Mouse (Mus musculus): ENCODE data around the gene Trpc7. TPM values are rescaled to one million over a fixed set of nuclear protein-coding genes. Genes with fewer than 3 reads are reported as not detected.

Gene Trpc7
- polyA plus RNA-seq, 1 experiment from 2014 or later: 0.05 TPM

DNA sequence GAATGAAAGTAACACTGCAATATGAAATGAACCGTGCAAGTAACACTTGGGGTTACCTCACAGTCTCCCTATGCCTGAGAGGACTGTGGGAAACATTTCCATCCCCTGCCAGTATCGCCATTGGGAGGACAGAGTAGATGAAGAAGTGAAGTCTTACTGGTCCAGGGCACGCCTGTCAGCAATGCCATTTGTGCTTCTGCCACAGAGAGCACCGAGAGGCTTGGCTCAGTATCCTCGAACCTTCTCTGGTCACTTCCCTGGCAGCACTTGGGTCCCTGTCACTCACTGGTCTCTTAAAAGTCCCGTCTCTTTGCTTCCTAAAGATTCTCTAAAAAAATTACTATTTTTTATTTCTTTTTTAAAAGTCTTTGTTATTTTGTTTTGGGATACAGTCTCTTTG lies 155.3 kb downstream of the Trpc7 start:
- Histone ChIP-seq H3K27me3 (no peaks in the 10 kb centered on the region), H3K4me2 (replicated peaks) (no peak overlapping the region), H3K9me3 (no peaks in the 10 kb centered on the region), H3K4me1 (peaks cover 2% of the 10 kb centered on the region; the same call in 1 of the 2 replicates), H3K36me3 (peaks cover 64% of the 10 kb centered on the region), H3K27ac (no peak overlapping the region), H3K4me3 (no peak overlapping the region), H3K9ac (no peak overlapping the region)
- ATAC-seq (ENCODE audit: low FRiP score, low read depth): no peak
- WGBS: 85% methylated on average over 6 of the region's 6 CpGs

GRCm38 (mm10) chr13:56739556-56739955 lies 156.2 kb downstream of the Trpc7 start:
- H3K4me2 ChIP-seq (replicated peaks): no peak overlapping the region
- 94% methylated on average over 5 of the region's 5 CpGs for WGBS

GRCm38 (mm10) chr13:56735212-56735875 lies 160.4 kb downstream of the Trpc7 start:
- Histone ChIP-seq H3K9ac (no peak overlapping the region), H3K4me2 (replicated peaks) (no peak overlapping the region), H3K27me3 (no peaks in the 10 kb centered on the region), H3K4me3 (no peak overlapping the region), H3K9me3 (no peaks in the 10 kb centered on the region), H3K27ac (no peak overlapping the region), H3K36me3 (peaks cover 86% of the 10 kb centered on the region), H3K4me1 (no peaks in the 10 kb centered on the region)
- WGBS: 59% methylated on average over 6 of the region's 6 CpGs
- no peak for ATAC-seq (ENCODE audit: low FRiP score, low read depth)

More at GRCm38 (mm10) chr13:56739556-56739955, 156.2 kb downstream of the Trpc7 start:
- Histone ChIP-seq H3K27ac (no peak overlapping the region), H3K27me3 (no peaks in the 10 kb centered on the region), H3K4me1 (peaks cover 2% of the 10 kb centered on the region; the same call in 1 of the 2 replicates), H3K9ac (no peak overlapping the region), H3K36me3 (peaks cover 71% of the 10 kb centered on the region), H3K4me3 (no peak overlapping the region), H3K9me3 (no peaks in the 10 kb centered on the region)
- no peak for ATAC-seq (ENCODE audit: low FRiP score, low read depth)

DNA sequence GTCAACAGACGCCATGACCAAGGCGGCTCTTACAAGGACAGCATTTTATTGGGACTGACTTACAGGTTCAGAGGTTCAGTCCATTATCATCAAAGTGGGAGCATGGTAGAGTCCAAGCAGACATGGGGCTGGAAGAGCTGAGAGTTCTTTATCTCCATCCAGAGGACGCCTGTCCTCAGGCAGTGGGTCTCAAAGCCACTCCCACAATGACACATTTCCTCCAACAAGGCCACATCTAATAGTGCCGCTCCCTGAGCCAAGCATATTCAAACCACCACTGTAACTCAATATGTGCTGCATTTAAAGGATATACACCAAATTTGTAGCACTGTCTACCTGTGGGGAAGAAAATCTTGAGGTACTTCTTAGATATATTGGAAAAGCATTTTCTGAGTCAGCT lies 161.2 kb downstream of the Trpc7 start:
- H3K9ac ChIP-seq: no peak overlapping the region
- H3K9me3 ChIP-seq: no peaks in the 10 kb centered on the region
- no peak overlapping the region for H3K4me3 ChIP-seq
- 89% methylated on average over 4 of the region's 4 CpGs for WGBS
- H3K4me2 ChIP-seq (replicated peaks): no peak overlapping the region
- no peak overlapping the region for H3K27ac ChIP-seq
- no peak for ATAC-seq (ENCODE audit: low FRiP score, low read depth)
- H3K36me3 ChIP-seq: peaks cover 87% of the 10 kb centered on the region
- no peaks in the 10 kb centered on the region for H3K27me3 ChIP-seq
- H3K4me1 ChIP-seq: no peaks in the 10 kb centered on the region

GRCm38 (mm10) chr13:56729046-56729445 lies 166.7 kb downstream of the Trpc7 start:
- Histone ChIP-seq H3K36me3 (peaks cover 91% of the 10 kb centered on the region), H3K9ac (no peak overlapping the region), H3K4me2 (replicated peaks) (no peak overlapping the region), H3K9me3 (no peaks in the 10 kb centered on the region), H3K27me3 (no peaks in the 10 kb centered on the region), H3K27ac (no peak overlapping the region), H3K4me1 (no peaks in the 10 kb centered on the region), H3K4me3 (no peak overlapping the region)
- WGBS: 96% methylated on average over 7 of the region's 7 CpGs
- no peak for ATAC-seq (ENCODE audit: low FRiP score, low read depth)

DNA sequence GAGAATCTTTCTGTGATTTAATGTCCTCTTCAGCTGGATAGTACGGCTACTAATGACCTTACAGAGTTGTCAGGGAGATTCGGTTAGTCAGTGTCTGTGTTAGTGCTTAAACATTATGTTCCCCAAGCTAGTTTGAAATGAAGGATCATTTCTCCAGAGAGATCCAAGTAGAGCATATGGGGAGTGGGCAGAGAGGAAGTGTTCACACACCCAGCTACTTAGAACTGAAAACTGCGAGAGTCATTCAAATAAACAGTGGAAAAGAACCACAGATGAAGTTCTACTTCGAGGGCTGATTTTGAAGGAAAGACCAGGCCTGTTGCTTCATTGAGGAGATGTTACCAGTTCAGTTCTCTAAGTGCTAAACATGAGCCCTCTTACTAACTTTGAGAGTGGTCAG lies 169.2 kb downstream of the Trpc7 start:
- no peaks in the 10 kb centered on the region for H3K4me1 ChIP-seq
- ATAC-seq (ENCODE audit: low FRiP score, low read depth): no peak
- peaks cover 88% of the 10 kb centered on the region for H3K36me3 ChIP-seq
- no peaks in the 10 kb centered on the region for H3K27me3 ChIP-seq
- H3K4me3 ChIP-seq: no peak overlapping the region
- no peak overlapping the region for H3K4me2 ChIP-seq (replicated peaks)
- H3K9me3 ChIP-seq: no peaks in the 10 kb centered on the region
- no peak overlapping the region for H3K27ac ChIP-seq
- no peak overlapping the region for H3K9ac ChIP-seq
- 87% methylated on average over 4 of the region's 4 CpGs for WGBS

Other genes starting within 250 kb of the Trpc7 start
- gene Smad5, start 193.0 kb downstream of the Trpc7 start, polyA plus RNA-seq (2015; fragmentation: Nextera tagmentation; extraction: Ambion mirVana): 37.3 and 41.2 TPM in 2 replicates
- gene Gm45623, start 142.2 kb downstream of the Trpc7 start, polyA plus RNA-seq (2015; fragmentation: Nextera tagmentation; extraction: Ambion mirVana): 0.10 and 0.26 TPM in 2 replicates

Data from limb, embryonic 13.5 days (tissue).